Mouse (Mus musculus) liver, embryonic 14.5 days (tissue): ENCODE data around the gene Wasf2. TPM values are rescaled to one million over a fixed set of nuclear protein-coding genes. Genes with fewer than 3 reads are reported as not detected.
A peak's percentile ranks its signal among the peaks of the same experiment; 100 is the strongest.

ENCODE experiments used
- ATAC-seq: fragments of 200-750 bp; cut with Nextera tagmentation; 2 replicates; pipeline ENCODE4 v1.8.0; 2017; ENCODE audit warnings: moderate number of reproducible peaks, mild to moderate bottlenecking, moderate library complexity; ENCODE audit not compliant: insufficient read depth
- DNase-seq, 3 experiments: peaks; one replicate each; pipeline ENCODE4 v3.0.0-alpha.2; 2012 to 2013; ENCODE audit warnings: low read depth in 3 of 3, low spot score in 3 of 3
- H3K27ac ChIP-seq: fragments of 300-500 bp; sonication (generic); 2 replicates; pipeline ENCODE4 v1.5.1; 2014; ENCODE audit warnings: moderate library complexity, mild to moderate bottlenecking, control low read depth, inconsistent platforms
- H3K27me3 ChIP-seq: fragments of 300-500 bp; sonication (generic); 2 replicates; pipeline ENCODE4 v1.6.1; 2014; ENCODE audit warnings: mild to moderate bottlenecking, low read length, moderate library complexity; ENCODE audit not compliant: control insufficient read depth, insufficient read depth
- H3K36me3 ChIP-seq: fragments of 300-500 bp; sonication (generic); replicated peaks from 2 replicates; pipeline ENCODE4 v1.6.1; 2014; ENCODE audit warnings: low read depth; ENCODE audit not compliant: control insufficient read depth, insufficient read depth
- H3K4me1 ChIP-seq, 2 experiments: fragments of 200-500 bp in 1 of 2; fragments of 300-500 bp in 1 of 2; sonication (generic) in 1 of 2; replicated peaks; 2 replicates each; pipeline ENCODE4 v1.6.1; 2012 to 2014; ENCODE audit warnings: antibody characterized with exemption in 1 of 2, inconsistent platforms in 1 of 2, low read length in 1 of 2; ENCODE audit not compliant: control insufficient read depth in 2 of 2, insufficient read depth in 2 of 2
- H3K4me2 ChIP-seq: fragments of 300-500 bp; sonication (generic); 2 replicates; pipeline ENCODE4 v1.6.1; 2014; ENCODE audit warnings: low read depth, mild to moderate bottlenecking, control low read depth, moderate library complexity
- H3K4me3 ChIP-seq, 2 experiments: fragments of 200-500 bp in 1 of 2; fragments of 300-500 bp in 1 of 2; sonication (generic) in 1 of 2; 2 replicates each; pipeline ENCODE4 v1.5.1; 2012 to 2014; ENCODE audit warnings: low read depth in 2 of 2, low read length in 2 of 2, mild to moderate bottlenecking in 2 of 2, control low read depth in 1 of 2, inconsistent platforms in 1 of 2, moderate library complexity in 1 of 2; ENCODE audit not compliant: insufficient read depth in 1 of 2
- H3K9ac ChIP-seq: fragments of 300-500 bp; sonication (generic); replicated peaks from 2 replicates; pipeline ENCODE4 v1.6.1; 2014; ENCODE audit warnings: mild to moderate bottlenecking, control low read depth, moderate library complexity
- H3K9me3 ChIP-seq: fragments of 300-500 bp; sonication (generic); 2 replicates; pipeline ENCODE4 v1.6.1; 2016; ENCODE audit warnings: low read length, mixed read lengths; ENCODE audit not compliant: control insufficient read depth
- CTCF ChIP-seq: IDR thresholded peaks from 2 replicates; pipeline ENCODE4 v1.5.1; 2016; ENCODE audit warnings: antibody characterized with exemption, low read depth, control low read depth
- EP300 ChIP-seq: IDR thresholded peaks from 2 replicates; pipeline ENCODE4 v1.6.1; 2016; ENCODE audit warnings: antibody characterized with exemption, low read depth
- WGBS: fragments of 180-500 bp; shearing (Covaris S2); extraction: QIAGEN DNeasy Blood & Tissue Kit; methylation state at CpG from one replicate; pipeline ENCODE4 v1.1.7; 2014; ENCODE audit not compliant: insufficient replicate concordance; 5-methylcytosine and 5-hydroxymethylcytosine counted together
- polyA plus RNA-seq, 2 experiments: library from polyadenylated mRNA; depleted of rRNA in 1 of 2; stranded (reverse) in 1 of 2; unstranded in 1 of 2; fragments of >200 nt; fragmentation: Nextera tagmentation in 1 of 2; extraction: Ambion mirVana in 1 of 2; gene quantifications; 2 replicates each; pipeline versions ENCODE4 v1.2.1 to v1.2.3; 2012 to 2014

Gene Wasf2
- polyA plus RNA-seq, 2 experiments = 11.4 to 31.4 TPM

DNA sequence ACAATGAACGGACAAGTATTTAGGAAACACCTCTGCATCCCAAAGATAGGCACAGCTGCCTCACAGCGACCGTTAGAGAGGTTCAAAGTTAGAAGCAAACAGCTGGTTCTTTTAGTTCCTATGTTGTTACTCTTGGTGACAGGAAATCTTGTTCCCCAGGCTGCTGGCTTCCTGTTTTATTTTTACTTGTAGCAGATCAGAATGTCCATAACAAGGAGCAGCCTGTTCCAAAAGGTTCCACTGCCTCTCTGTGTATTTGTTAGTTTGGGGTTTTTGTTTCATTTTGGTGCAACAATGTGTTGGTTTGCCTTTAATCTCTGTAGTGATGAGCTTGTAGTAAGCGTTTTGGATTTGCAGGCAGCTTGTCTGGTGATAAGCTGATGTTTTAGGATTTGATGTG, 44.1 kb downstream of the Wasf2 start:
- H3K4me2 ChIP-seq = 0 out of 2 replicates have a peak overlapping the region, but pooled peaks have one; percentile 22
- no peak for DNase-seq

DNA sequence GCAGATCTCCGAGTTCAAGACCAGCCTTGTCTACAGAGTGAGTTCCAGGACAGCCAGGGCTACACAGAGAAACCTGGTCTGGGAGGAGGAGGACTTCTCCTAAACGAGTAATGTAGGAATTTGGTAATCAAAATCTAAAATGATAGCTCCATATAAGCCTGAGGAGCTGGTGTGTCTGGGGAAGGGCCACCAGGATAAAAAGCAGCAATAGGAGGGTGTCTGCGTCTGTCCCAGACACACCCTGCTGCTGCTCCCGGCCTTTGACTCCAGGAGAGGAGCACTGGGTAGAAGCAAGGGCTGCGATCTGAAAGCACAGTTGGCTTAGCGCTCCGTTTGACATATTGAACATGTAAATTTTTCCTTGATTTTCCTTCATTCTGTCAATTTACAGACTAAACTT, 45.0 kb downstream of the Wasf2 start:
- no peaks in the 10 kb centered on the region for H3K27me3 ChIP-seq
- H3K4me1 ChIP-seq = peaks cover 18 to 40% of the 10 kb centered on the region in 2 experiments
- no peak overlapping the region for H3K9ac ChIP-seq
- H3K36me3 ChIP-seq = peaks cover 8% of the 10 kb centered on the region
- TF ChIP-seq CTCF = no peak
- no peak for TF ChIP-seq EP300
- WGBS = 69% methylated on average over 7 of the region's 7 CpGs
- H3K9me3 ChIP-seq = no peaks in the 10 kb centered on the region
- no peak overlapping the region for H3K27ac ChIP-seq
- no peak for ATAC-seq
- no peak overlapping the region; the same call in 1 of the 2 replicates for H3K4me2 ChIP-seq
- no peak overlapping the region for H3K4me3 ChIP-seq
- DNase-seq = no peak

More for the DNA sequence above, 44.1 kb downstream of the Wasf2 start:
- Histone ChIP-seq H3K4me1 (peaks cover 18 to 46% of the 10 kb centered on the region in 2 experiments), H3K27ac (no peak overlapping the region; the same call in 1 of the 2 replicates), H3K9me3 (no peaks in the 10 kb centered on the region), H3K27me3 (no peaks in the 10 kb centered on the region), H3K9ac (no peak overlapping the region), H3K4me3 (no peak overlapping the region), H3K36me3 (peaks cover 8% of the 10 kb centered on the region)
- TF ChIP-seq CTCF (no peak), EP300 (0 out of 2 replicates have a peak, but pooled peaks have one; percentile 22)
- no peak for ATAC-seq
- WGBS = 10% methylated on average over 4 of the region's 4 CpGs

DNA sequence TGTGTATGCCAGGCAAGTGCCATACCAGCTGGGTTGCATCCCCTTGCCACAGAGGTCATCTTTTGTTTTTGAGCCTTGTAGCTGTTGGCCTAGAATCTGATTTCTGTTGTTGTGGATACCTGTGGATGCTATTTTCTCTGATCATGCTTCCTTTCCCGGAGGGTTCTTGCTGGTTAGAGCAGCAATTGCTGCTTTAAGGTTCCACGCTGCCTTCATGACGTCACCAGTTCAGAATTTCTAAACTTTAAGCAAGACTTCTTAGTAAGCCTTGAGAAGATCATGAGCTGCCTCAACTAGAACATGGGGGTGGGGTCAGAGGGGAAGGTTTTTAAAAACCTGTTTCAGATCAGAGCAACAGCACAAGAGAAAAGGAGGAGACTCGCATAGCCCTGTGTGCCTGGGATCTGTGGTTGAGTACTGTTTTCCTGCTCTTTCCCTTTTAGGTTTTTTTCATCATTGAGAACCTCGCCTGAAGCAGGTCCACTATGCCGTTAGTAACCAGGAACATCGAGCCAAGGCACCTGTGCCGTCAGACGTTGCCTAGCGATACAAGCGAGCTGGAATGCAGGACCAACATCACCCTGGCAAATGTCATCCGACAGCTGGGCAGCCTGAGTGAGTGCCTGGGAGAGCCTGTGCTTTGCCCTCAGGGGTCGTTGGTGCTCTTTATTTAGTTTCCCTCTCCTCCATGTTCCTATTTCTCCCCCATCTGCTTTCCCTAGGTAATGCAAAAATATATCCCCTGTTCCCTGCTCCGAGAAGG, 45.9 kb downstream of the Wasf2 start:
- no peak overlapping the region for H3K27ac ChIP-seq
- H3K9ac ChIP-seq = no peak overlapping the region
- ATAC-seq = no peak
- H3K27me3 ChIP-seq = no peaks in the 10 kb centered on the region
- peaks cover 8% of the 10 kb centered on the region for H3K36me3 ChIP-seq
- no peak overlapping the region for H3K4me3 ChIP-seq
- peaks cover 18 to 37% of the 10 kb centered on the region in 2 experiments for H3K4me1 ChIP-seq
- H3K9me3 ChIP-seq = no peaks in the 10 kb centered on the region
- no peak for TF ChIP-seq EP300
- no peak for TF ChIP-seq CTCF
- WGBS = 79% methylated on average over 14 of the region's 14 CpGs
- no peak for DNase-seq
- H3K4me2 ChIP-seq = no peak overlapping the region

DNA sequence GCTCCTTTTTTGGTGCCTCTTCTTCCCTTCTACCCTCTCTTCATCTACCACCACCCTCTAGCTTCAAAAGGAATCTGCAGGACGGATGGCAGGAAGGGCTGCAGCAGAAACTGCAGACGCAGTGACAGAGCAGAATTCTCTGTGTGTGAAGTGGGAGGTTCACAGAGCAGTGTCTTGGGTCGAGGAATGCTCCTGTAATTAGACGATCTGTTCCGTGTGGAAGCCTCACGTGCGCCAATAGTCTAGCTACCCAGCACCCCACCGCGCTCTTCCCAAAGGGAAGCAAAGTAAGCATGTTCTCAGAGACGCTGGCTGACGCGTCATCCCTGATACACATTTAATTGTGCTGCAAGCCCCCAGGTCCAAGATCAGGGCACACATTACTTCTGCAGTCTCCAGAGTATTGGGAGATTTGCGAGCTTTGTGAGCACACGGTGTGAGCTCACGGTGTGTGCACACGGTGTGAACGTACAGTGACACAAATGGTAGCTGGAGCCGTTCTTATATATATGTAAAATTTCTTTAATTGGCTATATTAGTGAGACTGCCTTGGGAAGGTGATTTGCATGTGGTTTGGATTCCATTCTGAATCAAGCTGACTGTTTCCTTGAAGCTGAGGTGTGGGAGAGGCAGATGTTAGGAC, 46.6 kb downstream of the Wasf2 start:
- Histone ChIP-seq H3K9ac (no peak overlapping the region), H3K9me3 (no peaks in the 10 kb centered on the region), H3K36me3 (peaks cover 8% of the 10 kb centered on the region), H3K4me1 (peaks cover 18 to 34% of the 10 kb centered on the region in 2 experiments), H3K4me3 (no peak overlapping the region), H3K27ac (no peak overlapping the region; the same call in 1 of the 2 replicates), H3K4me2 (no peak overlapping the region), H3K27me3 (no peaks in the 10 kb centered on the region)
- no peak for TF ChIP-seq CTCF
- no peak for TF ChIP-seq EP300
- WGBS = 89% methylated on average over 18 of the region's 18 CpGs
- no peak for DNase-seq
- ATAC-seq = no peak

DNA sequence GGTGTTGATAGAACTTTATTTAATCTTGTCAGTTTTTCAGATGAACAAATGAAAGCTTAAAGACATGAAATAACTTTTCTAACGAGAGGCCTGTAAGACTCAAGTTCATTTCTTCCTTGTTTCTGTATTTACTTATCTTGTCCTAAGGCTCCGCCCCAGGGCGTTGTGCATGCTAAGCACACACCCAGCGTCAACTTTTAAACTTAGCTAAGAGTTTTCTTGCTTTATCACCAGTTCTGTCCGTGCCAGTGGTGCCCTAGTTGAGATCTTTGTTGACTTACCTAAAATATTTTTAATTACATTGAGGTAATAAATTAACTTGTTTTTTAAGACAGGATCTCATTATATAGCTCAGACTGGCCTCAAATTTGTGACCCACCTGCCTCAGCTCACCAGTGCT, 48.0 kb downstream of the Wasf2 start:
- Histone ChIP-seq H3K4me3 (no peak overlapping the region), H3K9ac (peak overlapping the region; percentile 27; the same call in 1 of the 2 replicates), H3K4me2 (peak overlapping the region; percentile 47), H3K4me1 (peaks cover 18 to 27% of the 10 kb centered on the region in 2 experiments), H3K9me3 (no peaks in the 10 kb centered on the region), H3K27me3 (no peaks in the 10 kb centered on the region), H3K36me3 (peaks cover 8% of the 10 kb centered on the region), H3K27ac (peak overlapping the region; percentile 71)
- DNase-seq (peak in 1 of 3 experiments; percentile 62), ATAC-seq (peak; percentile 78)
- TF ChIP-seq CTCF = no peak
- no peak for TF ChIP-seq EP300
- WGBS = 15% methylated on average over 5 of the region's 5 CpGs
